Mouse (Mus musculus) forebrain, postnatal 0 days (tissue): ENCODE measurements around the gene Lin52. TPM values are rescaled to one million over a fixed set of nuclear protein-coding genes. Genes with fewer than 3 reads are reported as not detected.

Source experiments
- ATAC-seq: fragments of 200-750 bp; cut with Nextera tagmentation; 2 replicates; pipeline ENCODE4 v1.8.0; 2017; ENCODE audit warnings: mild to moderate bottlenecking, moderate library complexity
- DNase-seq: peaks from one replicate; pipeline ENCODE4 v3.0.0-alpha.2; 2015
- H3K27ac ChIP-seq: fragments of 300-500 bp; sonication (generic); 2 replicates; pipeline ENCODE4 v1.5.1; 2014; ENCODE audit warnings: low read depth, mild to moderate bottlenecking, antibody characterized with exemption, low read length, moderate library complexity, mixed read lengths
- H3K27me3 ChIP-seq: fragments of 300-500 bp; sonication (generic); 2 replicates; pipeline ENCODE4 v1.6.1; 2014; ENCODE audit warnings: mild to moderate bottlenecking, low read length, mixed read lengths; ENCODE audit not compliant: insufficient read depth
- H3K36me3 ChIP-seq: fragments of 300-500 bp; sonication (generic); 2 replicates; pipeline ENCODE4 v1.6.1; 2014; ENCODE audit warnings: mild to moderate bottlenecking, moderate library complexity; ENCODE audit not compliant: insufficient read depth
- H3K4me1 ChIP-seq: fragments of 300-500 bp; sonication (generic); 2 replicates; pipeline ENCODE4 v1.6.1; 2014; ENCODE audit warnings: antibody characterized with exemption; ENCODE audit not compliant: insufficient read depth
- H3K4me2 ChIP-seq: fragments of 300-500 bp; sonication (generic); 2 replicates; pipeline ENCODE4 v1.6.1; 2014; ENCODE audit warnings: low read depth, mild to moderate bottlenecking, moderate library complexity
- H3K4me3 ChIP-seq: fragments of 300-500 bp; sonication (generic); 2 replicates; pipeline ENCODE4 v1.5.1; 2014; ENCODE audit warnings: low read depth, low read length, mixed read lengths
- H3K9ac ChIP-seq: fragments of 300-500 bp; sonication (generic); 2 replicates; pipeline ENCODE4 v1.6.1; 2014; ENCODE audit warnings: mild to moderate bottlenecking
- H3K9me3 ChIP-seq: fragments of 300-500 bp; sonication (generic); 2 replicates; pipeline ENCODE4 v1.6.1; 2016; ENCODE audit warnings: low read length
- CTCF ChIP-seq: sonication (generic); IDR thresholded peaks from 2 replicates; pipeline ENCODE4 v1.5.1; 2016; ENCODE audit warnings: antibody characterized with exemption, control low read depth, low read depth
- WGBS: fragments of 180-500 bp; shearing (Covaris S2); extraction: QIAGEN DNeasy Blood & Tissue Kit; methylation state at CpG from one replicate; pipeline ENCODE4 v1.1.7; 2014; 5-methylcytosine and 5-hydroxymethylcytosine counted together
- polyA plus RNA-seq: library from polyadenylated mRNA; unstranded; fragments of >200 nt; fragmentation: Nextera tagmentation; extraction: Ambion mirVana; gene quantifications from 2 replicates; pipeline ENCODE4 v1.2.1, GENCODE M21; 2015
- total RNA-seq: library from RNA; depleted of rRNA; stranded (reverse); fragments of >200 nt; gene quantifications from 2 replicates; pipeline ENCODE4 v1.2.3, GENCODE M21; 2014

Gene Lin52
- total and polyA plus RNA-seq, 2 experiments from 2014 or later: 22.1 to 23.6 TPM

- no peak for TF ChIP-seq CTCF
- ATAC-seq: no peak
- Histone ChIP-seq H3K27me3 (no peaks in the 10 kb centered on the region), H3K9me3 (no peaks in the 10 kb centered on the region), H3K27ac (no peak overlapping the region), H3K4me2 (no peak overlapping the region), H3K4me1 (peaks cover 13% of the 10 kb centered on the region; the same call in 1 of the 2 replicates), H3K4me3 (no peak overlapping the region), H3K9ac (no peak overlapping the region), H3K36me3 (no peaks in the 10 kb centered on the region)
- DNase-seq: no peak
- WGBS: 84% methylated on average over 6 of the region's 6 CpGs
These were observed 3.0 kb upstream of the Lin52 start for GRCm38 (mm10) chr12:84448181-84448580.

- ATAC-seq (no peak), DNase-seq (no peak)
- 56% methylated on average over 10 of the region's 10 CpGs for WGBS
- Histone ChIP-seq H3K9ac (peak overlapping the region; percentile 51; the same call in 1 of the 2 replicates), H3K27ac (0 out of 2 replicates have a peak overlapping the region, but pooled peaks have one; percentile 60), H3K4me1 (peaks cover 13% of the 10 kb centered on the region; the same call in 1 of the 2 replicates), H3K27me3 (no peaks in the 10 kb centered on the region), H3K9me3 (no peaks in the 10 kb centered on the region), H3K4me2 (peak overlapping the region; percentile 65), H3K36me3 (no peaks in the 10 kb centered on the region), H3K4me3 (peak overlapping the region; percentile 85)
- no peak for TF ChIP-seq CTCF
These were observed 1.3 kb upstream of the Lin52 start for GRCm38 (mm10) chr12:84449887-84450286.

GRCm38 (mm10) chr12:84450351-84450717 lies 888 bp upstream of the Lin52 start:
- peak overlapping the region; percentile 85 for H3K4me3 ChIP-seq
- no peaks in the 10 kb centered on the region for H3K9me3 ChIP-seq
- peaks cover 13% of the 10 kb centered on the region; the same call in 1 of the 2 replicates for H3K4me1 ChIP-seq
- ATAC-seq: no peak; the same call in 1 of the 2 replicates
- no peaks in the 10 kb centered on the region for H3K36me3 ChIP-seq
- H3K27ac ChIP-seq: peak overlapping the region; percentile 60
- 0% methylated on average over 6 of the region's 6 CpGs for WGBS
- no peak for TF ChIP-seq CTCF
- H3K4me2 ChIP-seq: peak overlapping the region; percentile 65
- H3K27me3 ChIP-seq: no peaks in the 10 kb centered on the region
- H3K9ac ChIP-seq: peak overlapping the region; percentile 51
- peak; percentile 25 for DNase-seq

GRCm38 (mm10) chr12:84451801-84452200 lies 579 bp downstream of the Lin52 start:
- H3K27me3 ChIP-seq: no peaks in the 10 kb centered on the region
- no peak for ATAC-seq
- H3K27ac ChIP-seq: peak overlapping the region; percentile 80
- DNase-seq: peak; percentile 1
- H3K36me3 ChIP-seq: 0 out of 2 replicates have a peak, but pooled peaks cover 1% of the 10 kb centered on the region
- peak overlapping the region; percentile 91 for H3K4me2 ChIP-seq
- peak overlapping the region; percentile 68 for H3K9ac ChIP-seq
- TF ChIP-seq CTCF: no peak
- peaks cover 13% of the 10 kb centered on the region; the same call in 1 of the 2 replicates for H3K4me1 ChIP-seq
- peak overlapping the region; percentile 85 for H3K4me3 ChIP-seq
- 2% methylated on average over 11 of the region's 11 CpGs for WGBS
- H3K9me3 ChIP-seq: no peaks in the 10 kb centered on the region

- Histone ChIP-seq H3K9me3 (no peaks in the 10 kb centered on the region), H3K4me1 (0 out of 2 replicates have a peak, but pooled peaks cover 5% of the 10 kb centered on the region), H3K27me3 (no peaks in the 10 kb centered on the region), H3K9ac (no peak overlapping the region), H3K27ac (no peak overlapping the region), H3K36me3 (peaks cover 16% of the 10 kb centered on the region), H3K4me2 (no peak overlapping the region), H3K4me3 (no peak overlapping the region)
- ATAC-seq: no peak
- no peak for TF ChIP-seq CTCF
- DNase-seq: no peak
- WGBS: 88% methylated on average over 3 of the region's 3 CpGs
These were observed 5.7 kb downstream of the Lin52 start for GRCm38 (mm10) chr12:84456911-84457310.

GRCm38 (mm10) chr12:84459845-84460244 lies 8.6 kb downstream of the Lin52 start:
- TF ChIP-seq CTCF: no peak
- DNase-seq (no peak), ATAC-seq (no peak)
- 60% methylated on average over 1 of the region's 1 CpGs for WGBS
- H3K4me3 ChIP-seq: no peak overlapping the region
- no peaks in the 10 kb centered on the region for H3K27me3 ChIP-seq
- H3K9me3 ChIP-seq: no peaks in the 10 kb centered on the region
- peaks cover 29% of the 10 kb centered on the region for H3K36me3 ChIP-seq
- no peak overlapping the region for H3K27ac ChIP-seq
- H3K4me2 ChIP-seq: no peak overlapping the region
- no peaks in the 10 kb centered on the region for H3K4me1 ChIP-seq
- no peak overlapping the region for H3K9ac ChIP-seq

GRCm38 (mm10) chr12:84461416-84461815 lies 10.2 kb downstream of the Lin52 start:
- no peaks in the 10 kb centered on the region for H3K27me3 ChIP-seq
- TF ChIP-seq CTCF: no peak
- WGBS: 91% methylated on average over 5 of the region's 5 CpGs

More at GRCm38 (mm10) chr12:84461416-84461815, 10.2 kb downstream of the Lin52 start:
- H3K9ac ChIP-seq: no peak overlapping the region
- no peaks in the 10 kb centered on the region for H3K9me3 ChIP-seq
- no peak overlapping the region for H3K4me2 ChIP-seq
- H3K4me3 ChIP-seq: no peak overlapping the region
- ATAC-seq (no peak), DNase-seq (no peak)
- H3K4me1 ChIP-seq: no peaks in the 10 kb centered on the region
- H3K36me3 ChIP-seq: peaks cover 31% of the 10 kb centered on the region
- H3K27ac ChIP-seq: no peak overlapping the region
